Mouse (Mus musculus) C2C12 (cell line): ENCODE measurements at regions not wholly inside any gene's neighbourhood (a gene's known extent, or its start where the extent isn't known, plus 50 kb on each side); places are given as distances from the start of the nearest gene placed in this dataset.

Source experiments
- CTCF ChIP-seq: IDR thresholded peaks from one replicate; pipeline ENCODE4 v1.5.1; 2011; ENCODE audit not compliant: control insufficient read depth, insufficient read depth, insufficient read length
- MYOD1 ChIP-seq: IDR thresholded peaks from one replicate; pipeline ENCODE4 v1.6.1; 2011; ENCODE audit warnings: low read depth; ENCODE audit not compliant: control insufficient read depth, insufficient read length
- MYOG ChIP-seq: IDR thresholded peaks from one replicate; pipeline ENCODE4 v1.6.1; 2011; ENCODE audit not compliant: control insufficient read depth, insufficient read length; ENCODE audit errors: extremely low read depth

DNA sequence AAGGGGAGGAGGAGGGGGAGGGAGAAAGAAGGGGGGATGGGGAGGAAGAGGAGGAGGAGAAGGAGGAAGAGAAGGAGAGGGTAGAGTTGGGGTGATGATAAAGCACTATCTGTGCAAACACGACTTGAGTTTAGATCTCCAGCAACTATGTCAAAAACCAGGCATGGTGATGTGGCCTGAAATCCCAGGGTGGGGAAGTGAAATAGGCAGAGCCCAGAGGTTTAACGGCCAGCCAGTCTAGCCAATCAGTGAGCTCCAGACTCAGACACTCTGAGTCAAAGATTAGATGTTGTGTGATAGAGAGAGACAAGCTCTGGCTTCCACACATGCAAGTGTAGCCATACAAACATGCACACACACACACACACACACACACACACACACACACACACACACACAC is 167.1 kb upstream of the A530016L24Rik start:
- TF ChIP-seq CTCF (no peak), MYOD1 (no peak), MYOG (no peak)
